Mouse (Mus musculus) retina, embryonic 14.5 days (tissue): ENCODE measurements around the gene Gal3st1.
"Not testable (repeated sequence)": the region's sequence is repeated elsewhere in the genome, so short reads cannot be mapped to it uniquely, and the experiment has no call there.

Experiments used
- DNase-seq: peaks from one replicate; pipeline ENCODE4 v3.0.0-alpha.2; 2015; ENCODE audit warnings: low spot score

The Gal3st1 gene

DNA sequence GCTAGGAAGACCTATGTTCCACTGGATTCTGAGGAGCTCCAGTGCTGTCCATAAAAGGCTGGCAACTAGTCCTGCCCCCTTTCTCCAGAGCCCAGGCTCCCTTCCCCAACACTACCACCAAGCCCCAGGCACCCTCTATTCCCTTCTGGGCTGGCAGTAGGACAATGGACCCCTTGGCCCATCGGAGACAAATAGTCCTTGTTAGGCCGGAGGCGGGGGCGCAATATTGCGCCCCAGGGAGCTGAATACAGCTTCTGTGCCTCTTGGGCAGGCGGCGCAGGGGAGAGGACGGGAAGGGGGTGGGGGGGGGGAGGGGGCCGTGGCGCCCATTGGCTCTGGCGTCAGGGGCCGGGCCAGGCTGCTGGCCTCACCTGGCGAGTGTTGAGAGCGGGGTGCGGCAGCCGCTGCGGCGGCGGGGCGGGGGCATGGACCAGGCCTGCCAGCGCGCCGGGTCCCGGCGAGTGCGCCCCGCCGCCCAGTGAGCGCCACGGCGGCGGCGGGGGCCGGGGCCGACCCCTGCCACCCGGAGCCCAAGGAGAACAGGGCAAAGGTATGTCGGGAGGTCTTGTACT, at the start of gene Gal3st1:
Gene Gal3st1 (plus strand): TSS at position 346 of the 572 bp plus-strand sequence.
- no peak for DNase-seq

- DNase-seq: no peak
These were observed 49.6 kb upstream of the Gal3st1 start for GRCm38 (mm10) chr11:3933756-3934285.

- no peak for DNase-seq
These were observed 48.3 kb upstream of the Gal3st1 start for GRCm38 (mm10) chr11:3935135-3935534.

DNA sequence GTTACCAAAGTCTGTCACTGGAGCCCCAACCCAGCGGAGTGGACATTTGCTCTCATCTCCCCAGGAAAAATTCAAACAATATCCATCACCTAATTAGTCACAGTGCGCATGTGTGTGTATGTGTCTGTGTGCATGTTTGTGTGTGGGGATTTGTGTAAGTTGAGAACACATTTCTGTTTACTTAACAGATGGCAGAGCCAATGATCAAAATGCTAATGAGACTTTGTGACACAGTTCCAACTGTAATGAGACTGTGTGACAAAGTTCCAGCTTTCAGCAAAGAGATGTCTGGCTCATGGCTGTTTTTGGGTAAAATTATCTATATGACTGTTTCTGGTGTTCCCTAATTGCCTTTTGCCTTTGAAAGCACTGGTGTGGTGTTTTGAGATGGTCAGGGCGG, 47.1 kb upstream of the Gal3st1 start:
- no peak for DNase-seq

DNA sequence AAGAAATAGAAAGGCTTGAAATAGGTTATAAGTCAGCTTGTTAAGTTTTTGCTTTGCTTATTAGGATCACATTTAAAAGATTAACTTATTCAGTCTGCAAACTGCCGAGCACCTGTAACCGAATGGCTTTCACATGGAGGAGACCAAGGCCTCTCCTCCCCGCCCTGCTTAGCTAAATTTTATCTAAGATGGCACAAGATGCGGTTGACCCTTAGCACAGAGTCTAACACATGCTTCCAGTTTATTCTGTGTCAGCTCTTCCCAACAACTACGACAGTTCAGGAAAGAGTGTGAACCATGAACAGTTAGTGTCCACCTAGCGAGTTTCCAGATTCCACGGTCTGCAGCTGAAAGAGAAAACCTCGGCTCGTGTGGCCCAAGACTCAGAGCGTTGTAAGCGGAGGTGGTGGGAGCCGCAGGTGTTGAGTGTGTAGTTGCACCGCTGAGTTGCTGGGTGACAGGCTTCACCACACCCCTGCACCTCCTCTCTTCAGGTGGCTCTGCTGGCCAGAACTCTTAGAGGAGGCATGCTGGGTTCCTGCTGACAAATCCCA, 46.0 kb upstream of the Gal3st1 start:
- no peak for DNase-seq

- no peak for DNase-seq
These were observed 42.1 kb upstream of the Gal3st1 start for GRCm38 (mm10) chr11:3941371-3941770.

DNA sequence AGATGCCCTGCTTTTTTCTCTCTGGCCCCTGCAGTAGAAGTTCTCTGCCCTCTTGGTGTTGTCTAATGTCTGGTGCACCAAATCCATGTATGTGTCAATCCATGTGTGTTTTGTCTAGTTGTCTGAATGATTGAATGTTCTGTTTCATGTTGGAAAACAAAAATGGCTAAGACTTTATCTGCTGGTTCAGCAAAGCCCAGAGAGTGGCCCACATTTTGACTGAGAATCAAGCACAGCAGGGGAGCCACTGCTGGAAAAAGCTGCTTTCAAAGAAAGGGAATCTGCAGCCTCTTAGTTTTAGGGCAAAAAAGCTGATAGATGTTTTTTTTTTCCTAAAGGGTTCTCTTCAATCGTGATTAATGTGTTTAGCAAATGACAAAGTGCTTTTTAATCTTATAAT, 37.0 kb upstream of the Gal3st1 start:
- no peak for DNase-seq

- not testable (repeated sequence) for DNase-seq
These were observed 28.6 kb upstream of the Gal3st1 start for GRCm38 (mm10) chr11:3954876-3955275.

DNA sequence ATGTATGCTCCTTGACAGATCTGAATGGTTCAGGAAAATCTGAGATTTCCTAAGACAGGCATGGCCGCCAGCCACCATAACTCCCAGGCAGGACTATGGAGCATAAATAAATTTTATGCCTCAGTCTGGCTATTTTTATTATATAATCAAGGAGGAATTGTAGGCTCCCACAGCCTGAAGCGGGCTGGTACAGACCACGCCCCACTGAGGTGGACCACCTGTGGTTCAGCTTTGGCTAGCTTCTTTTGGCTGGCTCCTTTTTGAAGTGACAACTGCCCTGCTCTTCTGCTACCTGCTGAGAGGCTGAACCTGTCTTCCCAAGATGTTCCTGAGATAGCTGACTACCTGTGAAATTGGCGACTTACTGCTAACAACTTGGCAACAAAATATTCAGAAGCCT, 28.1 kb upstream of the Gal3st1 start:
- not testable (repeated sequence) for DNase-seq

GRCm38 (mm10) chr11:3960901-3961300, 22.5 kb upstream of the Gal3st1 start:
- no peak for DNase-seq

DNA sequence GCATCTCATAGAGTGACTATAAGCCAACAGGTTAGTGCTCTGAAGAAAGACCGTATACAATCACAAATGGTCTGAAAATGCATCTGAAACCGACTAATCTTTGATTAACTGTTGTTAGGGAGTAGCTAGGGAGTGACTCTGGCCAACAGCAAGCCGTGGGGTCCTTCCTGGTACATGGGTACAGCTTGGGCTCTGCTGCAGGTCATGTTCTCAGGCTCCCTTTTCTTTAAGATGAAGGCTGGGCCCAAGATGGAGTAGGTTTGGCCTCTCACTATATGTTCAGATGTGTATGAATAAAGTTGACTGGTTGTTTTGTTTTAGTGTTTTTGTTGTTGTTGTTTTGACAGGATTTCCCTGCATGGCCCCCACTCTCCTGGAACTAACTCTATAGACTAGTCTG, 21.7 kb upstream of the Gal3st1 start:
- DNase-seq: no peak

DNA sequence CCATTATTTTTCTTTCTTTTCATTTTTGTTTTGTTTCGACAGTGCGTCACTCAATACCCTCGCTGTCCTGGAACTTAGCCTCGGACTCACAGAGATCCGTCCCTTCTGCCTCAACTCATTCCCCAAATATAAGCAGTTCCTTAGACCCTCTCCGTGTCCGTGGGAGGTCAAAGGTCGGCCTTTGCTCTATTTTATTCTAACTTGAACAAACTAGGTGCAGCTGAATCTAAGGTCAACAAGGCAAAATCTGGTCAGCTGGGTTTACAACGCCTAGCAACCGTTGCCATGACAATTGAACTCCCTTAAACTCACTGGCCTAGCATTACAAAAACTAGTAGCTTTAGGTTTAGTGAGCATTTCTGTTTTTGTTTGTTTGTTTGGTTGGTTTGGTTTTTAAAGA, 20.3 kb upstream of the Gal3st1 start:
- no peak for DNase-seq

DNA sequence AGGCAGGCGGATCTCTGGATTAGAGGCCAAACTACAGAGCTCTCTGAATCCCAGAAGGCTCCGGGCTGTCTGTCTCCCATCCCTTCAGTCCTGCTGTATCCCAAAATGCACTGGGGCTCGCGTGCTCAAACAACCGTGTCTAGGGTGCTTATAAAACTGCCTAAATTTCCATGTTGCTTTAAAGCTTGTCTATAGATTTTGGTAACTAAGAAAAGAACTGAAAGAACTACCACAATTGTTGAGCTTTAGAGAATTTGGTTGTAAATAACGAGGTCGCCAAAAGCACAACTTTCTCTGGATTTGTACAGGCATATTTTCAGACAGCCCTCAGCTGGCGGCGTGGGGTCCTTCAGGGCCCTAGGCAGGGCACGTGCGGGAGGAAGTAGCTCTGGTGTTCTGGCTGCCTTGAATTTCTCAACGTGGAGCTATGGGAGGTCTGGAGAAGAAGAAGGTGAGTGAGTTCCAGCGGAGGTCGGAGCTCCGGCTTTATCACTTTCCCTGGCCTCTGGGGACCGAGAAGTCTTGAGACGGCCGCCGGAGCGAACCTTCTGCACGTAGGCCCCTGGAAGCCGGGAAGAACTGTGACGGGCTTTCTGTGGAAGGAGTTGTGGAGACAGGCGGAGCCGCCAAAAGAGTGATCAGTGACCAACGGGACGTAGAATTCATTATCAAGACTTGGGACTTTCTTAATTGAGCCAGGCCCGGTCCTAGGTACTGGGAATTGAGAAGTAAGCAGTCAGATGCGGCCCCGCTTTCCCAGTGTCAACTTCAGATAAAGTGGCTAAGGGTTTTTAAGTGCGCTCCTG, 19.6 kb upstream of the Gal3st1 start, which contains the start of gene Pes1:
Gene Pes1 (plus strand): TSS at position 366 of the 806 bp plus-strand sequence.
- peak; percentile 92 for DNase-seq

- no peak for DNase-seq
These were observed 18.8 kb upstream of the Gal3st1 start for GRCm38 (mm10) chr11:3964416-3965172.

DNA sequence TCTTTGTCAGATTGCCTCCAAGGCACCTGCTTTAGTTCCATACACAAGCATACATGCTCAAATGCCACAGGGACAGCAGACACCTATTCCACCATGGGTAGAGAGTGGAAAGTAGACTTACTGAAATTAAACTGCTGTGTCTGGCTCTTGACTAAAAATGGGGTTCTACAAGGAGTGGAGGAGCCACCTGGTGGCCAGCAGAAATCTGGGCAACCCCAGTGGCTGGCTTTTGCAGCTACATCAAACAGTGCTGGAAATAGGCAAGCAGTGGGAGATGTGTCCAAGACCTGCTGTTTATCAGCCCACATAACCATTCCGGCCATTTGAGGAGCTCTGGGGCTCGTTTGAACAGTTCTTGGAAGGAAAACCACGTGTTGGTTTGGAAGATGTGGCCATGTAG, 13.6 kb upstream of the Gal3st1 start:
- DNase-seq: no peak

DNA sequence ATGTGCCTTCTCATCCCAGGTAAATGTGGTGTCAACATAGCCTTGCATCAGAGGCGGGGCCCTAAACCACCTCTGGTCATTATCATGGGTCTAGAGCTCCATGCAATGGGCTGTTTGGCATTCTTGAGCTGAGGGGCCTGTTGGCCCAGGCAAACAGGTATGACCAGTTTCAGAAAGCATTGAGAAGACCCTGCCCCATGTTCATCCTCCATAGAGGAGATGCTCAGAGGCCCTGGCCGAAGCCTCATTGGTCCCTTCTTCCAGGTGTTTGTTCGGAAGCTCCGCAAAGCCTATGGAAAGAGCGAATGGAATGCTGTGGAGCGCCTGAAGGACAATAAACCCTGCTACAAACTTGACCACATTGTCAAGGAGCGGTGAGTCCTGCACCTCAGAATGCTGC, 13.1 kb upstream of the Gal3st1 start:
- no peak for DNase-seq

DNA sequence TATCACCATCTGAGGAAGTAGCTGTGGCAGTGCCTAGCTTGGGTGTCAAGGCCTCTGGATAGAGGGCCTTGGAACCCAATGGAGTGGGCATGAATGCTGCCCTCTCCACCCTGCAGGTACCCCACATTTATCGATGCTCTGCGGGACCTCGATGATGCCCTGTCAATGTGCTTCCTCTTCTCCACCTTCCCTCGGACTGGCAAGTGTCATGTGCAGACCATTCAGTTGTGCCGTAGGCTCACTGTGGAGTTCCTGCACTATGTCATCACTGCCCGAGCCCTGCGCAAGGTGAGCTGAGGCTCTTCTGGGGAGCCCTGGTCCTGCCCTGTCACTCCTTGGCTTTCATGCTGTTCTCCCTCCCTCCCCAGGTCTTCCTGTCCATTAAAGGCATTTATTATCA, 10.4 kb upstream of the Gal3st1 start:
- no peak for DNase-seq

- DNase-seq: no peak
These were observed 9.1 kb upstream of the Gal3st1 start for GRCm38 (mm10) chr11:3974311-3974710.

DNA sequence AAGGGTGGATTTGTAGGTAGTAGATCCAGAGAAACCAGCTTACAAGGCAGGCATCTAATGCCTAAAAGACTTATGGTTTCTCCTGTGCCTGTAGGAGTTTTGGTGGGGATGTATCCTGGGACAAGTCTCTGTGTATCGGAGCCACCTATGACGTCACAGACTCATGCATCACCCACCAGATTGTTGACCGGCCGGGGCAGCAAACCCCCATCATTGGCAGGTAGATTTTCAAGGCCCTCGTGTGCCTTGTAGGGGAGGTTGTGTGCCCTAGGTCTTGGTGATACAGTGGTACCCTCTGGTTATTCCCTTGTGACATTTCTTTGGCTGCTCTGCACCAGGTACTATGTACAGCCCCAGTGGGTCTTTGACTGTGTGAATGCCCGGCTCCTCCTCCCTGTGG, 6.8 kb upstream of the Gal3st1 start, which contains the start of gene 4930556J24Rik:
Gene 4930556J24Rik (minus strand): TSS at position 101 of the 400 bp plus-strand sequence.
- no peak for DNase-seq

- DNase-seq: no peak
These were observed 5.0 kb upstream of the Gal3st1 start for GRCm38 (mm10) chr11:3978421-3978820.

DNA sequence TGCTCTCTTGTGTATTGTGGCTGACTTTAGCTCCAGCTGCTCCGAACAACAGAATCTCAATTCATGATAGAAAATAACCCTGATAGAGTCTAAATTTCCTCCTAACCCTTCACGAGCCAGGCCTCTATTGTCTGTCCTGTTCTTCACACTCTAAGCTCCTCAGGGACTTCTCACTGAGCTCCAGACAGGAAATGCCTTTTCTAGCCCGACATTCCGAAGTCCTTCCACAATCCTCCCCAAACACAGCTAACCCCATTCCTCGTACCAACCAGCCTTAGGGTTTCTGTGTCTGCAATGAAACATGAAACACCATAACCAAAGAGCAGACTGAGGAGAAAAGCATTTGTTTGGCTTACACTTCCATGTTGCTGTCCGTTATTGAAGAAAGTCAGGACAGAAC, 1.9 kb upstream of the Gal3st1 start:
- no peak for DNase-seq
